Mouse (Mus musculus): ENCODE measurements around the gene Srrm1.

DNA sequence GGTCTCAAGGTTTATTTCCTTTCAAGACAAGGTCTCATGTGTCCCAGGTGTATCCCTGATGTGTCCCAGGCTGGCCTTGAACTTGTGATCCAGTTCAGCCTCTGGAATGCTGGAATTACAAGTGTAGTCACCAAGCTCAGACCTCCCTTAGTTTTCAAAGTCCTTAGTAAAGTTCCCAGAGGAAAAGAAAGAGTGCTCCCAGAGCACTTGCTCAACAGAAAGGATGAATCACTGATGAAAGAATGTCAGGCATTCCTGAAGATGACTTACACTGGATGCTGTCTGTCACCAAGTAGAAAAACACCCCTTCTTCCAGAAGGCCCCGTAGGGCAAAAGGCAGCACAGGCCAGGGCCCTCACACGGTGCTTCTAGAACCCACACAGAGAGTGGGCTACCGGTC is 52.0 kb downstream of the Srrm1 start:
- no peak for TF ChIP-seq TCF12 (IDR thresholded peaks at IDR 0.05; ENCODE audit: low read depth, low read length)
- TF ChIP-seq ZNF384 (IDR thresholded peaks at IDR 0.05; ENCODE audit: low read depth, low read length): no peak
- no peak for TF ChIP-seq ZMIZ1 (IDR thresholded peaks at IDR 0.05; ENCODE audit: low read depth, low read length)
- TF ChIP-seq RAD21 (IDR thresholded peaks at IDR 0.05; ENCODE audit: low read depth, low read length): no peak
- no peak for TF ChIP-seq GABPA (IDR thresholded peaks at IDR 0.05; ENCODE audit: low read depth, low read length)
- no peak for TF ChIP-seq CTCF (IDR thresholded peaks at IDR 0.05 in 2 of 3, conservative IDR thresholded peaks at IDR 0.05 in 1 of 3; ENCODE audit: control insufficient read depth in 1 of 3, insufficient read depth in 1 of 3, low read depth in 2 of 3, low read length in 3 of 3, poor library complexity in 1 of 3, severe bottlenecking in 1 of 3)
- TF ChIP-seq POLR2A (IDR thresholded peaks at IDR 0.05; ENCODE audit: control insufficient read depth in 1 of 2, insufficient read depth in 1 of 2, low read depth in 1 of 2, low read length in 2 of 2, poor library complexity in 1 of 2): no peak
- no peak for TF ChIP-seq MEF2A (IDR thresholded peaks at IDR 0.05; ENCODE audit: extremely low read depth, insufficient replicate concordance, low read depth, low read length, poor library complexity, severe bottlenecking)
- TF ChIP-seq MXI1 (IDR thresholded peaks at IDR 0.05; ENCODE audit: low read depth, low read length): no peak
- TF ChIP-seq GATA1 (IDR thresholded peaks at IDR 0.05; ENCODE audit: low read depth, low read length): no peak
- TF ChIP-seq TBP (IDR thresholded peaks at IDR 0.05; ENCODE audit: low read depth, low read length): no peak
